Mouse (Mus musculus) lung, embryonic 15.5 days (tissue): ENCODE data around the gene Arhgap27. TPM values are rescaled to one million over a fixed set of nuclear protein-coding genes. Genes with fewer than 3 reads are reported as not detected.

Experiments
- ATAC-seq: fragments of 200-750 bp; cut with Nextera tagmentation; 2 replicates; pipeline ENCODE4 v1.8.0; 2017; ENCODE audit warnings: moderate number of reproducible peaks, borderline replicate concordance; ENCODE audit not compliant: low FRiP score, low TSS enrichment; ENCODE audit errors: extremely low read depth
- H3K27ac ChIP-seq: fragments of 300-500 bp; sonication (generic); 2 replicates; pipeline ENCODE4 v1.5.1; 2015; ENCODE audit warnings: moderate library complexity, mild to moderate bottlenecking, inconsistent platforms
- H3K27me3 ChIP-seq: fragments of 300-500 bp; sonication (generic); 2 replicates; pipeline ENCODE4 v1.6.1; 2015; ENCODE audit warnings: inconsistent platforms
- H3K36me3 ChIP-seq: fragments of 300-500 bp; sonication (generic); 2 replicates; pipeline ENCODE4 v1.6.1; 2015; ENCODE audit warnings: inconsistent platforms
- H3K4me1 ChIP-seq: fragments of 300-500 bp; sonication (generic); 2 replicates; pipeline ENCODE4 v1.6.1; 2015; ENCODE audit warnings: inconsistent platforms
- H3K4me2 ChIP-seq: fragments of 300-500 bp; sonication (generic); 2 replicates; pipeline ENCODE4 v1.6.1; 2015; ENCODE audit warnings: inconsistent platforms, mild to moderate bottlenecking, moderate library complexity
- H3K4me3 ChIP-seq: fragments of 300-500 bp; sonication (generic); 2 replicates; pipeline ENCODE4 v1.5.1; 2015; ENCODE audit warnings: mild to moderate bottlenecking, inconsistent platforms
- H3K9ac ChIP-seq: fragments of 300-500 bp; sonication (generic); 2 replicates; pipeline ENCODE4 v1.6.1; 2015; ENCODE audit warnings: inconsistent platforms
- H3K9me3 ChIP-seq: fragments of 300-500 bp; sonication (generic); 2 replicates; pipeline ENCODE4 v1.6.1; 2016; ENCODE audit warnings: inconsistent platforms
- WGBS: fragments of 180-500 bp; shearing (Covaris S2); methylation state at CpG from one replicate; pipeline ENCODE4 v1.1.7; 2015; 5-methylcytosine and 5-hydroxymethylcytosine counted together
- polyA plus RNA-seq: library from polyadenylated mRNA; unstranded; fragments of >200 nt; fragmentation: Nextera tagmentation; extraction: Ambion mirVana; gene quantifications from 2 replicates; pipeline ENCODE4 v1.2.1, GENCODE M21; 2015

The Arhgap27 gene
- polyA plus RNA-seq, 1 experiment from 2014 or later: 17.0 TPM

- Histone ChIP-seq H3K9me3 (no peaks in the 10 kb centered on the region), H3K9ac (peak overlapping the region; percentile 64), H3K4me3 (peak overlapping the region; percentile 50), H3K4me1 (peaks cover 51% of the 10 kb centered on the region), H3K4me2 (peak overlapping the region; percentile 89), H3K27me3 (peaks cover 49% of the 10 kb centered on the region), H3K27ac (peak overlapping the region; percentile 88), H3K36me3 (peaks cover 5% of the 10 kb centered on the region; the same call in 1 of the 2 replicates)
- peak; percentile 27; the same call in 1 of the 2 replicates for ATAC-seq
- WGBS: 4% methylated on average over 13 of the region's 13 CpGs
Observed at GRCm38 (mm10) chr11:103362054-103362432, 1.4 kb downstream of the Arhgap27 start.

GRCm38 (mm10) chr11:103361396-103362053 is 2.0 kb downstream of the Arhgap27 start:
- H3K27me3 ChIP-seq: peaks cover 50% of the 10 kb centered on the region
- ATAC-seq: peak; percentile 19; the same call in 1 of the 2 replicates
- WGBS: 5% methylated on average over 25 of the region's 25 CpGs
- H3K27ac ChIP-seq: peak overlapping the region; percentile 88
- peaks cover 2% of the 10 kb centered on the region; the same call in 1 of the 2 replicates for H3K36me3 ChIP-seq
- no peaks in the 10 kb centered on the region for H3K9me3 ChIP-seq
- peaks cover 51% of the 10 kb centered on the region for H3K4me1 ChIP-seq
- peak overlapping the region; percentile 50 for H3K4me3 ChIP-seq
- peak overlapping the region; percentile 89 for H3K4me2 ChIP-seq
- H3K9ac ChIP-seq: peak overlapping the region; percentile 64; the same call in 1 of the 2 replicates

GRCm38 (mm10) chr11:103360661-103361081 is 2.8 kb downstream of the Arhgap27 start:
- 3% methylated on average over 48 of the region's 48 CpGs for WGBS
- peaks cover 50% of the 10 kb centered on the region for H3K27me3 ChIP-seq
- peaks cover 58% of the 10 kb centered on the region for H3K4me1 ChIP-seq
- 0 out of 2 replicates have a peak, but pooled peaks have one; percentile 2 for ATAC-seq
- H3K27ac ChIP-seq: peak overlapping the region; percentile 88
- H3K4me2 ChIP-seq: peak overlapping the region; percentile 89
- H3K36me3 ChIP-seq: no peaks in the 10 kb centered on the region
- peak overlapping the region; percentile 50 for H3K4me3 ChIP-seq
- H3K9me3 ChIP-seq: no peaks in the 10 kb centered on the region
- H3K9ac ChIP-seq: peak overlapping the region; percentile 30

- Histone ChIP-seq H3K27ac (peak overlapping the region; percentile 88), H3K4me1 (peaks cover 59% of the 10 kb centered on the region)
Observed at GRCm38 (mm10) chr11:103359841-103360641, 3.5 kb downstream of the Arhgap27 start.

GRCm38 (mm10) chr11:103359122-103359521 is 4.4 kb downstream of the Arhgap27 start:
- peaks cover 47% of the 10 kb centered on the region for H3K27me3 ChIP-seq
- 0 out of 2 replicates have a peak overlapping the region, but pooled peaks have one; percentile 5 for H3K9ac ChIP-seq
- ATAC-seq: no peak
- no peaks in the 10 kb centered on the region for H3K9me3 ChIP-seq
- WGBS: 1% methylated on average over 22 of the region's 22 CpGs
- peak overlapping the region; percentile 89 for H3K4me2 ChIP-seq
- H3K36me3 ChIP-seq: no peaks in the 10 kb centered on the region
- peak overlapping the region; percentile 21 for H3K4me3 ChIP-seq
- no peak overlapping the region for H3K27ac ChIP-seq
- peaks cover 57% of the 10 kb centered on the region for H3K4me1 ChIP-seq

More at GRCm38 (mm10) chr11:103359841-103360641, 3.5 kb downstream of the Arhgap27 start:
- peaks cover 50% of the 10 kb centered on the region for H3K27me3 ChIP-seq
- peak overlapping the region; percentile 89 for H3K4me2 ChIP-seq
- no peaks in the 10 kb centered on the region for H3K9me3 ChIP-seq
- peak overlapping the region; percentile 30 for H3K9ac ChIP-seq
- 2% methylated on average over 56 of the region's 60 CpGs for WGBS
- H3K36me3 ChIP-seq: no peaks in the 10 kb centered on the region
- peak; percentile 35; the same call in 1 of the 2 replicates for ATAC-seq
- peak overlapping the region; percentile 50 for H3K4me3 ChIP-seq

GRCm38 (mm10) chr11:103358316-103358715 is 5.2 kb downstream of the Arhgap27 start:
- H3K9me3 ChIP-seq: no peaks in the 10 kb centered on the region
- whole genome bisulfite sequencing: 59% methylated on average over 4 of the region's 4 CpGs
- no peak overlapping the region for H3K27ac ChIP-seq
- H3K4me2 ChIP-seq: no peak overlapping the region
- no peak for ATAC-seq
- peaks cover 39% of the 10 kb centered on the region for H3K27me3 ChIP-seq
- no peaks in the 10 kb centered on the region for H3K36me3 ChIP-seq
- H3K4me3 ChIP-seq: no peak overlapping the region
- peaks cover 52% of the 10 kb centered on the region for H3K4me1 ChIP-seq
- no peak overlapping the region for H3K9ac ChIP-seq

- peaks cover 32% of the 10 kb centered on the region for H3K27me3 ChIP-seq
- H3K4me1 ChIP-seq: peaks cover 47% of the 10 kb centered on the region
- no peak overlapping the region for H3K27ac ChIP-seq
- 91% methylated on average over 10 of the region's 10 CpGs for WGBS
- H3K36me3 ChIP-seq: peaks cover 3% of the 10 kb centered on the region; the same call in 1 of the 2 replicates
- no peaks in the 10 kb centered on the region for H3K9me3 ChIP-seq
- no peak overlapping the region for H3K4me2 ChIP-seq
- no peak overlapping the region for H3K9ac ChIP-seq
- no peak overlapping the region for H3K4me3 ChIP-seq
- ATAC-seq: no peak
Observed at GRCm38 (mm10) chr11:103357710-103358109, 5.8 kb downstream of the Arhgap27 start.

- Histone ChIP-seq H3K9ac (no peak overlapping the region), H3K4me1 (peaks cover 41% of the 10 kb centered on the region), H3K4me3 (no peak overlapping the region), H3K9me3 (no peaks in the 10 kb centered on the region), H3K27ac (no peak overlapping the region), H3K4me2 (no peak overlapping the region), H3K36me3 (peaks cover 8% of the 10 kb centered on the region; the same call in 1 of the 2 replicates), H3K27me3 (peaks cover 26% of the 10 kb centered on the region)
- WGBS: 82% methylated on average over 16 of the region's 16 CpGs
- no peak for ATAC-seq
Observed at GRCm38 (mm10) chr11:103356938-103357670, 6.4 kb downstream of the Arhgap27 start.

GRCm38 (mm10) chr11:103356032-103356571 is 7.4 kb downstream of the Arhgap27 start:
- Histone ChIP-seq H3K4me2 (peak overlapping the region; percentile 31), H3K27me3 (peaks cover 16% of the 10 kb centered on the region), H3K4me3 (no peak overlapping the region), H3K9ac (no peak overlapping the region), H3K4me1 (peaks cover 31% of the 10 kb centered on the region), H3K36me3 (peaks cover 8% of the 10 kb centered on the region; the same call in 1 of the 2 replicates), H3K9me3 (no peaks in the 10 kb centered on the region), H3K27ac (peak overlapping the region; percentile 63)
- no peak for ATAC-seq
- WGBS: 11% methylated on average over 11 of the region's 11 CpGs

- H3K4me1 ChIP-seq: peaks cover 26% of the 10 kb centered on the region
- peak overlapping the region; percentile 31; the same call in 1 of the 2 replicates for H3K4me2 ChIP-seq
- H3K9me3 ChIP-seq: no peaks in the 10 kb centered on the region
- H3K36me3 ChIP-seq: peaks cover 8% of the 10 kb centered on the region; the same call in 1 of the 2 replicates
- no peak overlapping the region for H3K4me3 ChIP-seq
- H3K27me3 ChIP-seq: peaks cover 13% of the 10 kb centered on the region
- 10% methylated on average over 11 of the region's 11 CpGs for WGBS
- ATAC-seq: peak; percentile 57; the same call in 1 of the 2 replicates
- no peak overlapping the region for H3K9ac ChIP-seq
- peak overlapping the region; percentile 63 for H3K27ac ChIP-seq
Observed at GRCm38 (mm10) chr11:103355251-103355650, 8.2 kb downstream of the Arhgap27 start.

- 58% methylated on average over 3 of the region's 3 CpGs for WGBS
- Histone ChIP-seq H3K27me3 (peaks cover 7% of the 10 kb centered on the region), H3K4me2 (no peak overlapping the region), H3K9me3 (no peaks in the 10 kb centered on the region), H3K36me3 (peaks cover 8% of the 10 kb centered on the region; the same call in 1 of the 2 replicates), H3K9ac (no peak overlapping the region), H3K27ac (no peak overlapping the region), H3K4me1 (peaks cover 16% of the 10 kb centered on the region), H3K4me3 (no peak overlapping the region)
- ATAC-seq: no peak
Observed at GRCm38 (mm10) chr11:103354033-103354432, 9.5 kb downstream of the Arhgap27 start.
